Mouse (Mus musculus) midbrain, embryonic 15.5 days (tissue): ENCODE measurements at regions not wholly inside any gene's neighbourhood (a gene's known extent, or its start where the extent isn't known, plus 50 kb on each side); places are given as distances from the start of the nearest gene placed in this dataset.
"Not testable (repeated sequence)": the region's sequence is repeated elsewhere in the genome, so short reads cannot be mapped to it uniquely, and the experiment has no call there.

Experiments used
- ATAC-seq: fragments of 200-750 bp; cut with Nextera tagmentation; replicated peaks from 2 replicates; pipeline ENCODE4 v1.8.0; 2017; ENCODE audit warnings: moderate TSS enrichment
- H3K27ac ChIP-seq: fragments of 300-500 bp; sonication (generic); 2 replicates; pipeline ENCODE4 v1.5.1; 2015; ENCODE audit warnings: mild to moderate bottlenecking, inconsistent platforms
- H3K27me3 ChIP-seq: fragments of 300-500 bp; sonication (generic); replicated peaks from 2 replicates; pipeline ENCODE4 v1.6.1; 2015; ENCODE audit warnings: inconsistent platforms
- H3K36me3 ChIP-seq: fragments of 300-500 bp; sonication (generic); replicated peaks from 2 replicates; pipeline ENCODE4 v1.6.1; 2015; ENCODE audit warnings: inconsistent platforms
- H3K4me1 ChIP-seq: fragments of 300-500 bp; sonication (generic); 2 replicates; pipeline ENCODE4 v1.6.1; 2015; ENCODE audit warnings: inconsistent platforms
- H3K4me2 ChIP-seq: fragments of 300-500 bp; sonication (generic); 2 replicates; pipeline ENCODE4 v1.6.1; 2015; ENCODE audit warnings: inconsistent platforms, mild to moderate bottlenecking, moderate library complexity
- H3K4me3 ChIP-seq: fragments of 300-500 bp; sonication (generic); 2 replicates; pipeline ENCODE4 v1.5.1; 2015; ENCODE audit warnings: mild to moderate bottlenecking, inconsistent platforms
- H3K9ac ChIP-seq: fragments of 300-500 bp; sonication (generic); 2 replicates; pipeline ENCODE4 v1.6.1; 2015; ENCODE audit warnings: mild to moderate bottlenecking, inconsistent platforms
- H3K9me3 ChIP-seq: fragments of 300-500 bp; sonication (generic); 2 replicates; pipeline ENCODE4 v1.6.1; 2016; ENCODE audit warnings: inconsistent platforms
- WGBS: fragments of 180-500 bp; shearing (Covaris S2); methylation state at CpG from one replicate; pipeline ENCODE4 v1.1.7; 2015; ENCODE audit warnings: mixed read lengths; 5-methylcytosine and 5-hydroxymethylcytosine counted together

DNA sequence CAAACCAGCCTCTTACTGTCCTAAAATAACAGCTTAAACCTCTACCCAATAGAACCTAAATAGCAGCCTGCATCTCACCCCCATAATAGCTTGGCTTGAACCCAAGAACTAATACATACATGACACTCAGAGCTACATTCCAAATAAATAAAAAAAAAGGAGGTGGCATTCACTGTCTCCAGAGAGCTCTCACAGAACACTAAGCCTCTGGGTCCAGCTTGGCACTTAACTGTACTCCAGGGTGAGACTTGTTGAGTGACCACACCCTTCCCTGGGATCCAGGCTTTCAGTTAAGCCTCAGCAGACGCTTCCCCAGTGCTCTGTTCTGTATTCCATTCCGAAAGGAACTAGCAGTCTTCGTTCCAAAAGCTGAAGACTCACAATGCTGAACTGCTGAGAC is 186.3 kb upstream of the Tsc22d2 start:
- H3K4me3 ChIP-seq = no peak overlapping the region
- H3K9ac ChIP-seq = no peak overlapping the region
- no peak overlapping the region for H3K27ac ChIP-seq
- no peaks in the 10 kb centered on the region for H3K4me1 ChIP-seq
- no peaks in the 10 kb centered on the region for H3K9me3 ChIP-seq
- H3K36me3 ChIP-seq = no peaks in the 10 kb centered on the region
- no peak for ATAC-seq
- 76% methylated on average over 3 of the region's 3 CpGs for WGBS
- no peaks in the 10 kb centered on the region for H3K27me3 ChIP-seq
- no peak overlapping the region for H3K4me2 ChIP-seq

- H3K9me3 ChIP-seq = no peaks in the 10 kb centered on the region
- H3K4me2 ChIP-seq = no peak overlapping the region
- no peak overlapping the region for H3K9ac ChIP-seq
- no peak overlapping the region for H3K27ac ChIP-seq
- WGBS = 60% methylated on average over 2 of the region's 2 CpGs
- no peaks in the 10 kb centered on the region for H3K4me1 ChIP-seq
- H3K36me3 ChIP-seq = no peaks in the 10 kb centered on the region
- no peaks in the 10 kb centered on the region for H3K27me3 ChIP-seq
- no peak overlapping the region for H3K4me3 ChIP-seq
- ATAC-seq = no peak
Measured at GRCm38 (mm10) chr3:58231746-58232145, 182.8 kb upstream of the Tsc22d2 start.

DNA sequence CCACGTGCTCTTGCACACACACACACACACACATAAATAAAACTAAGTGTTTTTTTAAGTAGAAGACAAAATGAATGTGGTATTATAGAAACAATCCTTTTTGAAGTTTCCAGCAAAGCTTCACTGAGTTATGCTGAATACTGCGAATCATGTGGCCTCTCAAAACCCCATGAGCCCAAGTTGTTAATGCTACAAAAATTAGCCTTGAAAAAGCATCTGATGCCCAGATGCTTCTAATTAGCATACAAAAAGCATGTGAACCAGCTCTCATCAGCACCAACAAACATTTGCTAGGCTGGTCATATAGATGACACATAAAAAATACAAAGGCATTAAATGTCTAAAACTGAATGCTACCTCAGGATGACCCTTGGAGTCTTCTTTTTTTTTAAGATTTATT is 181.2 kb upstream of the Tsc22d2 start:
- WGBS = 76% methylated on average over 2 of the region's 2 CpGs
- no peak for ATAC-seq
- Histone ChIP-seq H3K9me3 (no peaks in the 10 kb centered on the region), H3K27ac (no peak overlapping the region), H3K4me3 (no peak overlapping the region), H3K9ac (no peak overlapping the region), H3K27me3 (no peaks in the 10 kb centered on the region), H3K36me3 (no peaks in the 10 kb centered on the region), H3K4me2 (no peak overlapping the region), H3K4me1 (no peaks in the 10 kb centered on the region)

DNA sequence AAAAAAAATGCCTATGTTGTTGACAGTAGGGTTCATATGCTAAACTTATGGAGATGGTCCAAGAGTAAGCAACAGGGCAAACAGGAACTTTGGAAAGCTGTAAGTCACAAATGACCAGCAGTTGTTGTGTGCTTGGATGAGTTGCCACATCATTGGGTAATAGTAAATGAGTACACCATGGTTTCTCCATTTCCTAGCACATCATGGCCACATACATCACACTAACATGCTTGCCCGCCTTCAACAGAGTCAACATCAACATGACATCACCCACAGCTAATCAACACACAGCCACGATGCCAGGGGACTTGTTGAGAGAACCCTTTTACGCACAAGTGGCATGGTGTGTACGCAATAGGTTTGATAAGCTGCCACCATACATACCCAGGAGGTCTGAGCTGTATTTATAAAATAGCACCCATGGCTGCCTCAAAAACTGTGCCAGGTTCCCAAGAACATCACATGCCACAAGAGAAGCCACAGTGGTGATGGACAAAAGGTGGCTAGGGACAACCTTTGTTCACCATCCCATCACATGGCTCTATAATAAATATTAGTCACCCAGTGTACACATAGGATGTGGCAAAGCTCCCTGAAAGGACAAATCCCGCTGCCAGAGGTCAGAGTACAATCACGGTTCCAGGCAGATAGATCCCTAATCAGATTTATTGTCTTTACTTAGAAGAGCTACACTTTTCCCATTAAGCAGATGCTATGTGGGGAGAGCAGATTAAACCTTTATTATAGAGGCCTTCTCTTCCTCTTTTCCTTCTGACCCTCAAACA is 179.5 kb upstream of the Tsc22d2 start:
- H3K27me3 ChIP-seq = no peaks in the 10 kb centered on the region
- no peak overlapping the region for H3K27ac ChIP-seq
- no peak for ATAC-seq
- no peaks in the 10 kb centered on the region for H3K9me3 ChIP-seq
- H3K9ac ChIP-seq = no peak overlapping the region
- H3K4me3 ChIP-seq = no peak overlapping the region
- no peaks in the 10 kb centered on the region for H3K4me1 ChIP-seq
- H3K4me2 ChIP-seq = no peak overlapping the region
- H3K36me3 ChIP-seq = no peaks in the 10 kb centered on the region
- WGBS = 89% methylated on average over 6 of the region's 6 CpGs

DNA sequence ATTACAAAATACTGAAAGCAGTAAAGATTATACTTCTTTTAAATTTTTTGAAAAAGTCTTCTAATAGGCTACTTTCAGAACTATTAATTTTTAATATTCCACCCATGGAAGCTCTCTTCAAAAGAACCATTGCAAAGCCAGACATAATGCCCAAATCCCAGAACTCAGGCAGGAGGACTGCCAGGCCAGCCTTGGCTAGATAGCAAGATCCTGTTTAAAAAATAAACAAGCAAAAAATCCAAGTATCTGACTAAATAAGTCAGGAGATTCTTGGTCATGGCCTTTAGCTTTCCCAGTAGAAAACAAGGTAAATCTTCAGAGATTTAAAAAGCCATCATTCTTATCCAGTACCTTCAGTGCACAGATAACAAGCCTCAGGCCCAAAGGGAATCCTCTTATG is 176.4 kb upstream of the Tsc22d2 start:
- Histone ChIP-seq H3K4me1 (no peaks in the 10 kb centered on the region), H3K9me3 (no peaks in the 10 kb centered on the region), H3K36me3 (no peaks in the 10 kb centered on the region), H3K9ac (no peak overlapping the region), H3K27me3 (no peaks in the 10 kb centered on the region), H3K4me2 (no peak overlapping the region), H3K27ac (no peak overlapping the region), H3K4me3 (no peak overlapping the region)
- ATAC-seq = no peak

- Histone ChIP-seq H3K9me3 (no peaks in the 10 kb centered on the region), H3K4me2 (no peak overlapping the region), H3K27me3 (no peaks in the 10 kb centered on the region), H3K27ac (no peak overlapping the region), H3K9ac (no peak overlapping the region), H3K4me1 (no peaks in the 10 kb centered on the region), H3K4me3 (no peak overlapping the region), H3K36me3 (no peaks in the 10 kb centered on the region)
- ATAC-seq = no peak
- WGBS = 72% methylated on average over 4 of the region's 4 CpGs
Measured at GRCm38 (mm10) chr3:58240775-58241174, 173.7 kb upstream of the Tsc22d2 start.

GRCm38 (mm10) chr3:58245361-58245760 is 169.2 kb upstream of the Tsc22d2 start:
- no peaks in the 10 kb centered on the region for H3K4me1 ChIP-seq
- H3K9me3 ChIP-seq = no peaks in the 10 kb centered on the region
- no peak for ATAC-seq
- WGBS = 15% methylated on average over 5 of the region's 5 CpGs
- no peak overlapping the region for H3K4me2 ChIP-seq
- no peaks in the 10 kb centered on the region for H3K27me3 ChIP-seq
- no peak overlapping the region for H3K9ac ChIP-seq
- H3K4me3 ChIP-seq = no peak overlapping the region
- H3K36me3 ChIP-seq = no peaks in the 10 kb centered on the region
- no peak overlapping the region for H3K27ac ChIP-seq

- WGBS = 72% methylated on average over 2 of the region's 2 CpGs
- H3K9ac ChIP-seq = no peak overlapping the region
- H3K4me3 ChIP-seq = no peak overlapping the region
- H3K36me3 ChIP-seq = no peaks in the 10 kb centered on the region
- no peak overlapping the region for H3K27ac ChIP-seq
- H3K27me3 ChIP-seq = no peaks in the 10 kb centered on the region
- no peak overlapping the region for H3K4me2 ChIP-seq
- no peaks in the 10 kb centered on the region for H3K9me3 ChIP-seq
- H3K4me1 ChIP-seq = no peaks in the 10 kb centered on the region
- ATAC-seq = no peak
Measured at GRCm38 (mm10) chr3:58247989-58248388, 166.5 kb upstream of the Tsc22d2 start.

DNA sequence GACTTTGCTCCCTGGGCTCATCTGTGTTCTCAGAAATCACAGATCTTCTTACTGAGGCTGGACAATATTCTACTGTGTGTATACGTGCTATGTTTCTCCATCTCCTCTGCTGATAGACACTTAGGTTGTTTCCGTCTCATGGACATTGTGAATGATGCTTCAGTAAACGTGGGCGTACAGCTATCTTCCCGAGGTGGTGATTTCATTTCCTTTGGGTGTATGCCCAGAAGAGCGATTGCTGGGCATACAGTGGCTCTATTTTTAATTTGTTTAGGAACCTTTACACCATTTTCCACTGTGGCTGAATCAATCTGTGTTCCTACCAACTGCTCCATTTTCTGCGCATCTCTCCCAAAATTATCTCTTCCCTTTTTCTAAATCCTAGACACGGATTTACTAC is 160.6 kb upstream of the Tsc22d2 start:
- Histone ChIP-seq H3K9me3 (no peaks in the 10 kb centered on the region), H3K36me3 (no peaks in the 10 kb centered on the region), H3K4me2 (no peak overlapping the region), H3K4me3 (no peak overlapping the region), H3K4me1 (no peaks in the 10 kb centered on the region), H3K27me3 (no peaks in the 10 kb centered on the region), H3K27ac (no peak overlapping the region), H3K9ac (no peak overlapping the region)
- ATAC-seq = no peak
- WGBS = 82% methylated on average over 8 of the region's 8 CpGs

DNA sequence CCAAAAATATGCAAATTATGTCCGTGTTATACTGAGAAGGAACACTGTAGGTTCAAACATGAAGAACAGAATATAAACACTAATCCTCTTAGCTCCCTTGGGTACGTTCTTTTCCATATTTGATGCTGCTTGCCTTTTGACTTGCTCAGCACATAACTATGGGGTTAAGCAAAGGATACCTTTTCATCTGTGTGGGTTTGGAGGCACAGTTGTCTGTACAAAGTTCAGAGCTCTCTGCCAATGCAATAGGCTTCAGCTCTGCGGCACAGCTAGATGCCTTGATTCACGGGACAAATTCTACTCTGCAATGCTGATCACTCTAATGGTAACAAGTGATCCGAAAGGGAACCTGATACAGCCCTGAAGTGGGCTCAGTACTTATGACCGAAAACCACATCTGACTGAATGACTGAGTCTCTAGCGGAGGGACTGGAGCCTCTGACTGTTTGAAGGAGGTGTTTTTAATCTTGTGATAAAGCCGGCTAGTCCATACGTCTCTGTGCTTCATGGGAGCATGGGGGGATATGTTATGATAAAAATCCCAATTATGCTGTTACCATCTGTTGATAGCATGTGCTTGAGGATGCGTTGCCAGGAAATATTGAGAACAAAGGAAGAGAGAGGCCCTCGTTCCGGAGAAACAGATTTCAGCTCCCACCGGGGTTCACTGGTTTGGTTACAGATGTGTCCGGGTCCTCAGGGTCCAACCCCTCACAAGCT is 146.7 kb upstream of the Tsc22d2 start:
- no peaks in the 10 kb centered on the region for H3K27me3 ChIP-seq
- H3K9ac ChIP-seq = no peak overlapping the region
- WGBS = 66% methylated on average over 14 of the region's 14 CpGs
- no peak; the same call in 1 of the 2 replicates for ATAC-seq
- H3K27ac ChIP-seq = no peak overlapping the region
- no peaks in the 10 kb centered on the region for H3K36me3 ChIP-seq
- no peaks in the 10 kb centered on the region for H3K9me3 ChIP-seq
- H3K4me2 ChIP-seq = no peak overlapping the region
- H3K4me3 ChIP-seq = no peak overlapping the region
- H3K4me1 ChIP-seq = no peaks in the 10 kb centered on the region

DNA sequence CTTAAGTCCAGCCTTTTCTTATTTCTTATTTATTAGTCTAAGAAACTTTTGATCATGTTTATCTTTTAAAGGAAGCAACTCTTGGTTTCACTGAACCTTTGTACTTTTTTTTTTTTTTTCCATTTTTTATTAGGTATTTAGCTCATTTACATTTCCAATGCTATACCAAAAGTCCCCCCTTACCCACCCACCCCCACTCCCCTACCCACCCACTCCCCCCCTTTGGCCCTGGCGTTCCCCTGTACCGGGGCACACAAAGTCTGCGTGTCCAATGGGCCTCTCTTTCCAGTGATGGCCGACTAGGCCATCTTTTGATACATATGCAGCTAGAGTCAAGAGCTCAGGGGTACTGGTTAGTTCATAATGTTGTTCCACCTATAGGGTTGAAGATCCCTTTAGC is 143.1 kb upstream of the Tsc22d2 start:
- ATAC-seq, H3K36me3 ChIP-seq, H3K4me1 ChIP-seq, H3K4me3 ChIP-seq, H3K27ac ChIP-seq, H3K9ac ChIP-seq, H3K4me2 ChIP-seq, H3K9me3 ChIP-seq, H3K27me3 ChIP-seq: not testable (repeated sequence)
- WGBS = no CpG with 5 or more reads among the region's 4 CpGs

- no peak overlapping the region for H3K27ac ChIP-seq
- H3K9ac ChIP-seq = no peak overlapping the region
- 89% methylated on average over 6 of the region's 6 CpGs for WGBS
- no peak overlapping the region for H3K4me2 ChIP-seq
- no peaks in the 10 kb centered on the region for H3K4me1 ChIP-seq
- H3K27me3 ChIP-seq = no peaks in the 10 kb centered on the region
- no peak for ATAC-seq
- no peaks in the 10 kb centered on the region for H3K9me3 ChIP-seq
- no peak overlapping the region for H3K4me3 ChIP-seq
- no peaks in the 10 kb centered on the region for H3K36me3 ChIP-seq
Measured at GRCm38 (mm10) chr3:58281291-58281690, 133.2 kb upstream of the Tsc22d2 start.

- H3K4me3 ChIP-seq, H3K27ac ChIP-seq, H3K9ac ChIP-seq, H3K27me3 ChIP-seq, H3K9me3 ChIP-seq, ATAC-seq, H3K4me1 ChIP-seq, H3K36me3 ChIP-seq, H3K4me2 ChIP-seq: not testable (repeated sequence)
- WGBS = 47% methylated on average over 1 of the region's 1 CpGs
Measured at GRCm38 (mm10) chr3:58284371-58284770, 130.1 kb upstream of the Tsc22d2 start.
